Mouse (Mus musculus) kidney, embryonic 16.5 days (tissue): ENCODE measurements at regions not wholly inside any gene's neighbourhood (a gene's known extent, or its start where the extent isn't known, plus 50 kb on each side); places are given as distances from the start of the nearest gene placed in this dataset.
A peak's percentile ranks its signal among the peaks of the same experiment; 100 is the strongest.

Experiments used
- ATAC-seq: fragments of 200-750 bp; cut with Nextera tagmentation; 2 replicates; pipeline ENCODE4 v1.8.0; 2017; ENCODE audit warnings: moderate TSS enrichment; ENCODE audit not compliant: low FRiP score, low TSS enrichment
- H3K27ac ChIP-seq: fragments of 300-500 bp; sonication (generic); 2 replicates; pipeline ENCODE4 v1.5.1; 2014; ENCODE audit warnings: low read length
- H3K27me3 ChIP-seq: fragments of 300-500 bp; sonication (generic); 2 replicates; pipeline ENCODE4 v1.6.1; 2014; ENCODE audit warnings: low read length, control low read depth, mixed read lengths; ENCODE audit not compliant: insufficient read depth
- H3K36me3 ChIP-seq: fragments of 300-500 bp; sonication (generic); 2 replicates; pipeline ENCODE4 v1.6.1; 2014; ENCODE audit warnings: low read length, control low read depth, mixed read lengths; ENCODE audit not compliant: insufficient read depth
- H3K4me1 ChIP-seq: fragments of 300-500 bp; sonication (generic); 2 replicates; pipeline ENCODE4 v1.6.1; 2014; ENCODE audit warnings: low read length, control low read depth, mixed read lengths; ENCODE audit not compliant: insufficient read depth
- H3K4me2 ChIP-seq: fragments of 300-500 bp; sonication (generic); replicated peaks from 2 replicates; pipeline ENCODE4 v1.6.1; 2014; ENCODE audit warnings: low read depth, low read length
- H3K4me3 ChIP-seq: fragments of 300-500 bp; sonication (generic); 2 replicates; pipeline ENCODE4 v1.5.1; 2014; ENCODE audit warnings: mild to moderate bottlenecking, low read length
- H3K9ac ChIP-seq: fragments of 300-500 bp; sonication (generic); replicated peaks from 2 replicates; pipeline ENCODE4 v1.6.1; 2014; ENCODE audit warnings: low read length
- H3K9me3 ChIP-seq: fragments of 300-500 bp; sonication (generic); 2 replicates; pipeline ENCODE4 v1.6.1; 2016; ENCODE audit warnings: low read length, control low read depth
- WGBS: fragments of 180-500 bp; shearing (Covaris S2); extraction: QIAGEN DNeasy Blood & Tissue Kit; methylation state at CpG from one replicate; pipeline ENCODE4 v1.1.7; 2014; 5-methylcytosine and 5-hydroxymethylcytosine counted together

GRCm38 (mm10) chr5:141131036-141131435 lies 110.3 kb upstream of the Sdk1 start:
- H3K27ac ChIP-seq: no peak overlapping the region
- peaks cover 14% of the 10 kb centered on the region for H3K4me1 ChIP-seq
- no peak overlapping the region for H3K4me2 ChIP-seq
- H3K36me3 ChIP-seq: no peaks in the 10 kb centered on the region
- ATAC-seq: no peak
- no peak overlapping the region for H3K4me3 ChIP-seq
- no peaks in the 10 kb centered on the region for H3K27me3 ChIP-seq
- H3K9me3 ChIP-seq: no peaks in the 10 kb centered on the region
- 93% methylated on average over 1 of the region's 1 CpGs for WGBS
- no peak overlapping the region for H3K9ac ChIP-seq

- Histone ChIP-seq H3K4me1 (peaks cover 18% of the 10 kb centered on the region), H3K4me2 (no peak overlapping the region), H3K4me3 (no peak overlapping the region), H3K9ac (no peak overlapping the region), H3K36me3 (no peaks in the 10 kb centered on the region), H3K27me3 (no peaks in the 10 kb centered on the region), H3K9me3 (no peaks in the 10 kb centered on the region), H3K27ac (no peak overlapping the region)
- no peak; the same call in 1 of the 2 replicates for ATAC-seq
- WGBS: 19% methylated on average over 9 of the region's 9 CpGs
These were observed 109.4 kb upstream of the Sdk1 start for GRCm38 (mm10) chr5:141131906-141132305.

GRCm38 (mm10) chr5:141136239-141136638 lies 105.1 kb upstream of the Sdk1 start:
- Histone ChIP-seq H3K4me1 (peaks cover 25% of the 10 kb centered on the region), H3K4me3 (no peak overlapping the region), H3K4me2 (no peak overlapping the region), H3K9ac (no peak overlapping the region), H3K27ac (no peak overlapping the region), H3K36me3 (no peaks in the 10 kb centered on the region), H3K9me3 (no peaks in the 10 kb centered on the region), H3K27me3 (no peaks in the 10 kb centered on the region)
- 15% methylated on average over 4 of the region's 4 CpGs for WGBS
- 0 out of 2 replicates have a peak, but pooled peaks have one; percentile 12 for ATAC-seq

- Histone ChIP-seq H3K36me3 (no peaks in the 10 kb centered on the region), H3K4me3 (no peak overlapping the region), H3K9ac (no peak overlapping the region), H3K4me1 (peaks cover 18% of the 10 kb centered on the region), H3K4me2 (no peak overlapping the region), H3K27ac (no peak overlapping the region), H3K9me3 (no peaks in the 10 kb centered on the region), H3K27me3 (no peaks in the 10 kb centered on the region)
- WGBS: 88% methylated on average over 3 of the region's 3 CpGs
- no peak for ATAC-seq
These were observed 103.6 kb upstream of the Sdk1 start for GRCm38 (mm10) chr5:141137716-141138115.

GRCm38 (mm10) chr5:141138771-141139360 lies 102.4 kb upstream of the Sdk1 start:
- peaks cover 18% of the 10 kb centered on the region for H3K4me1 ChIP-seq
- no peak overlapping the region for H3K27ac ChIP-seq
- H3K36me3 ChIP-seq: no peaks in the 10 kb centered on the region
- H3K9me3 ChIP-seq: no peaks in the 10 kb centered on the region
- ATAC-seq: no peak
- no peak overlapping the region for H3K4me3 ChIP-seq
- no peak overlapping the region for H3K9ac ChIP-seq
- no peaks in the 10 kb centered on the region for H3K27me3 ChIP-seq
- H3K4me2 ChIP-seq: peak overlapping the region; percentile 19; the same call in 1 of the 2 replicates
- WGBS: 47% methylated on average over 12 of the region's 12 CpGs

GRCm38 (mm10) chr5:141139361-141139912 lies 101.9 kb upstream of the Sdk1 start:
- Histone ChIP-seq H3K36me3 (no peaks in the 10 kb centered on the region), H3K4me3 (no peak overlapping the region), H3K4me1 (peaks cover 18% of the 10 kb centered on the region), H3K27me3 (no peaks in the 10 kb centered on the region), H3K27ac (no peak overlapping the region), H3K4me2 (peak overlapping the region; percentile 19; the same call in 1 of the 2 replicates), H3K9ac (no peak overlapping the region), H3K9me3 (no peaks in the 10 kb centered on the region)
- no peak for ATAC-seq
- WGBS: 41% methylated on average over 14 of the region's 14 CpGs

- no peak overlapping the region for H3K9ac ChIP-seq
- 88% methylated on average over 8 of the region's 8 CpGs for whole genome bisulfite sequencing
- no peak overlapping the region for H3K27ac ChIP-seq
- H3K4me3 ChIP-seq: no peak overlapping the region
- H3K4me2 ChIP-seq: no peak overlapping the region
- no peaks in the 10 kb centered on the region for H3K27me3 ChIP-seq
- ATAC-seq: no peak
- H3K36me3 ChIP-seq: no peaks in the 10 kb centered on the region
- no peaks in the 10 kb centered on the region for H3K4me1 ChIP-seq
- H3K9me3 ChIP-seq: no peaks in the 10 kb centered on the region
These were observed 80.9 kb upstream of the Sdk1 start for GRCm38 (mm10) chr5:141160391-141160790.

GRCm38 (mm10) chr5:141160956-141161355 lies 80.3 kb upstream of the Sdk1 start:
- no peak for ATAC-seq
- Histone ChIP-seq H3K9ac (no peak overlapping the region), H3K4me3 (no peak overlapping the region), H3K9me3 (no peaks in the 10 kb centered on the region), H3K36me3 (no peaks in the 10 kb centered on the region), H3K4me1 (no peaks in the 10 kb centered on the region), H3K27me3 (no peaks in the 10 kb centered on the region), H3K4me2 (no peak overlapping the region), H3K27ac (no peak overlapping the region)
- WGBS: 95% methylated on average over 5 of the region's 5 CpGs

GRCm38 (mm10) chr5:141182442-141182841 lies 58.8 kb upstream of the Sdk1 start:
- H3K9ac ChIP-seq: no peak overlapping the region
- ATAC-seq: no peak
- H3K4me2 ChIP-seq: no peak overlapping the region
- H3K4me3 ChIP-seq: no peak overlapping the region
- no peaks in the 10 kb centered on the region for H3K9me3 ChIP-seq
- 37% methylated on average over 6 of the region's 6 CpGs for WGBS
- H3K27me3 ChIP-seq: no peaks in the 10 kb centered on the region
- no peaks in the 10 kb centered on the region for H3K36me3 ChIP-seq
- no peak overlapping the region for H3K27ac ChIP-seq
- H3K4me1 ChIP-seq: no peaks in the 10 kb centered on the region

- no peaks in the 10 kb centered on the region for H3K4me1 ChIP-seq
- H3K9ac ChIP-seq: no peak overlapping the region
- H3K27ac ChIP-seq: no peak overlapping the region
- H3K27me3 ChIP-seq: no peaks in the 10 kb centered on the region
- H3K4me2 ChIP-seq: no peak overlapping the region
- no peaks in the 10 kb centered on the region for H3K9me3 ChIP-seq
- 53% methylated on average over 2 of the region's 2 CpGs for WGBS
- no peaks in the 10 kb centered on the region for H3K36me3 ChIP-seq
- no peak overlapping the region for H3K4me3 ChIP-seq
- no peak for ATAC-seq
These were observed 52.3 kb upstream of the Sdk1 start for GRCm38 (mm10) chr5:141189033-141189432.
